Mouse (Mus musculus) limb, embryonic 12.5 days (tissue): ENCODE results near the gene Car15. TPM values are rescaled to one million over a fixed set of nuclear protein-coding genes. Genes with fewer than 3 reads are reported as not detected.

Experiments used
- ATAC-seq: fragments of 200-750 bp; cut with Nextera tagmentation; 2 replicates; pipeline ENCODE4 v1.8.0; 2017; ENCODE audit warnings: low read depth, moderate TSS enrichment; ENCODE audit not compliant: insufficient number of reproducible peaks, insufficient read depth, low FRiP score, low TSS enrichment
- H3K27ac ChIP-seq: fragments of 300-500 bp; sonication (generic); 2 replicates; pipeline ENCODE4 v1.5.1; 2016; ENCODE audit warnings: mild to moderate bottlenecking, moderate library complexity
- H3K27me3 ChIP-seq: fragments of 300-500 bp; sonication (generic); 2 replicates; pipeline ENCODE4 v1.6.1; 2016; ENCODE audit warnings: mild to moderate bottlenecking, moderate library complexity
- H3K36me3 ChIP-seq: fragments of 300-500 bp; sonication (generic); 2 replicates; pipeline ENCODE4 v1.6.1; 2016; ENCODE audit warnings: mild to moderate bottlenecking, moderate library complexity
- H3K4me1 ChIP-seq: fragments of 300-500 bp; sonication (generic); replicated peaks from 2 replicates; pipeline ENCODE4 v1.6.1; 2016
- H3K4me2 ChIP-seq: fragments of 300-500 bp; sonication (generic); 2 replicates; pipeline ENCODE4 v1.6.1; 2016; ENCODE audit warnings: mild to moderate bottlenecking, moderate library complexity
- H3K4me3 ChIP-seq: fragments of 300-500 bp; sonication (generic); replicated peaks from 2 replicates; pipeline ENCODE4 v1.5.1; 2016; ENCODE audit warnings: mild to moderate bottlenecking
- H3K9ac ChIP-seq: fragments of 300-500 bp; sonication (generic); replicated peaks from 2 replicates; pipeline ENCODE4 v1.6.1; 2016; ENCODE audit warnings: mild to moderate bottlenecking, moderate library complexity
- H3K9me3 ChIP-seq: fragments of 300-500 bp; sonication (generic); 2 replicates; pipeline ENCODE4 v1.6.1; 2016; ENCODE audit warnings: mild to moderate bottlenecking, moderate library complexity
- WGBS: fragments of 180-500 bp; shearing (Covaris S2); methylation state at CpG from one replicate; pipeline ENCODE4 v1.1.7; 2016; 5-methylcytosine and 5-hydroxymethylcytosine counted together
- polyA plus RNA-seq: library from polyadenylated mRNA; unstranded; fragments of >200 nt; fragmentation: Nextera tagmentation; extraction: Ambion mirVana; gene quantifications from 2 replicates; pipeline ENCODE4 v1.2.1, GENCODE M21; 2016

Gene Car15
- polyA plus RNA-seq, 1 experiment from 2014 or later, result 2.9 TPM

GRCm38 (mm10) chr16:17833681-17834399 is 4.3 kb downstream of the Car15 start:
- Histone ChIP-seq H3K36me3 (0 out of 2 replicates have a peak, but pooled peaks cover 5% of the 10 kb centered on the region), H3K27me3 (peaks cover 81% of the 10 kb centered on the region), H3K9ac (peak overlapping the region; percentile 79), H3K9me3 (no peaks in the 10 kb centered on the region), H3K4me3 (peak overlapping the region; percentile 67), H3K4me1 (peaks cover 36% of the 10 kb centered on the region), H3K4me2 (peak overlapping the region; percentile 98), H3K27ac (0 out of 2 replicates have a peak overlapping the region, but pooled peaks have one; percentile 41)
- WGBS, result under 1% methylated on average over 88 of the region's 103 CpGs
- no peak for ATAC-seq

- H3K4me2 ChIP-seq, result peak overlapping the region; percentile 98
- H3K4me3 ChIP-seq, result peak overlapping the region; percentile 67
- H3K27ac ChIP-seq, result 0 out of 2 replicates have a peak overlapping the region, but pooled peaks have one; percentile 41
- WGBS, result 1% methylated on average over 32 of the region's 37 CpGs
- H3K9me3 ChIP-seq, result no peaks in the 10 kb centered on the region
- peaks cover 81% of the 10 kb centered on the region for H3K27me3 ChIP-seq
- H3K36me3 ChIP-seq, result no peaks in the 10 kb centered on the region
- no peak for ATAC-seq
- H3K4me1 ChIP-seq, result peaks cover 38% of the 10 kb centered on the region
- peak overlapping the region; percentile 79 for H3K9ac ChIP-seq
Observed at GRCm38 (mm10) chr16:17833321-17833680, 4.9 kb downstream of the Car15 start.

GRCm38 (mm10) chr16:17832821-17833220 is 5.3 kb downstream of the Car15 start, which contains the start of gene B830017H08Rik:
B830017H08Rik (plus strand) TSS chr16:17833121.
- 0 out of 2 replicates have a peak within 1 kb of the TSS, but pooled peaks have one; percentile 41 for H3K27ac ChIP-seq
- 29% methylated on average over 7 of the region's 7 CpGs for WGBS
- ATAC-seq, result no peak
- H3K4me2 ChIP-seq, result peak within 1 kb of the TSS; percentile 98
- no peaks in the 10 kb centered on the region for H3K9me3 ChIP-seq
- H3K4me1 ChIP-seq, result peaks cover 38% of the 10 kb centered on the region
- no peaks in the 10 kb centered on the region for H3K36me3 ChIP-seq
- peak within 1 kb of the TSS; percentile 79 for H3K9ac ChIP-seq
- H3K4me3 ChIP-seq, result peak within 1 kb of the TSS; percentile 67
- peaks cover 78% of the 10 kb centered on the region for H3K27me3 ChIP-seq

GRCm38 (mm10) chr16:17831781-17832180 is 6.4 kb downstream of the Car15 start:
- Histone ChIP-seq H3K4me1 (peaks cover 46% of the 10 kb centered on the region), H3K4me3 (no peak overlapping the region)
- WGBS, result 15% methylated on average over 11 of the region's 11 CpGs

GRCm38 (mm10) chr16:17830385-17831178 is 7.6 kb downstream of the Car15 start:
- ATAC-seq, result no peak
- H3K9me3 ChIP-seq, result no peaks in the 10 kb centered on the region
- no peak overlapping the region for H3K27ac ChIP-seq
- H3K4me2 ChIP-seq, result no peak overlapping the region
- no peak overlapping the region for H3K4me3 ChIP-seq
- H3K27me3 ChIP-seq, result peaks cover 55% of the 10 kb centered on the region
- H3K36me3 ChIP-seq, result no peaks in the 10 kb centered on the region
- 63% methylated on average over 10 of the region's 10 CpGs for WGBS
- H3K9ac ChIP-seq, result no peak overlapping the region
- H3K4me1 ChIP-seq, result peaks cover 46% of the 10 kb centered on the region

More at GRCm38 (mm10) chr16:17831781-17832180, 6.4 kb downstream of the Car15 start:
- H3K27me3 ChIP-seq, result peaks cover 67% of the 10 kb centered on the region
- no peaks in the 10 kb centered on the region for H3K9me3 ChIP-seq
- H3K4me2 ChIP-seq, result no peak overlapping the region
- no peak for ATAC-seq
- H3K36me3 ChIP-seq, result no peaks in the 10 kb centered on the region
- no peak overlapping the region for H3K9ac ChIP-seq
- H3K27ac ChIP-seq, result no peak overlapping the region

- no peak for ATAC-seq
- Histone ChIP-seq H3K9me3 (no peaks in the 10 kb centered on the region), H3K9ac (no peak overlapping the region), H3K4me2 (no peak overlapping the region), H3K4me1 (peaks cover 40% of the 10 kb centered on the region), H3K27ac (no peak overlapping the region), H3K36me3 (no peaks in the 10 kb centered on the region), H3K4me3 (no peak overlapping the region), H3K27me3 (peaks cover 38% of the 10 kb centered on the region)
- WGBS, result 25% methylated on average over 3 of the region's 3 CpGs
Observed at GRCm38 (mm10) chr16:17828867-17829266, 9.3 kb downstream of the Car15 start.

GRCm38 (mm10) chr16:17828229-17828628 is 9.9 kb downstream of the Car15 start:
- 89% methylated on average over 2 of the region's 2 CpGs for WGBS
- Histone ChIP-seq H3K9me3 (no peaks in the 10 kb centered on the region), H3K4me3 (no peak overlapping the region), H3K9ac (no peak overlapping the region), H3K27me3 (peaks cover 32% of the 10 kb centered on the region), H3K27ac (no peak overlapping the region), H3K4me1 (peaks cover 38% of the 10 kb centered on the region), H3K4me2 (no peak overlapping the region), H3K36me3 (no peaks in the 10 kb centered on the region)
- ATAC-seq, result no peak

GRCm38 (mm10) chr16:17826500-17826899 is 11.7 kb downstream of the Car15 start:
- no peak overlapping the region for H3K27ac ChIP-seq
- H3K4me2 ChIP-seq, result no peak overlapping the region
- H3K9me3 ChIP-seq, result no peaks in the 10 kb centered on the region
- no peak overlapping the region for H3K4me3 ChIP-seq
- H3K27me3 ChIP-seq, result peaks cover 14% of the 10 kb centered on the region
- WGBS, result 84% methylated on average over 2 of the region's 2 CpGs
- no peaks in the 10 kb centered on the region for H3K36me3 ChIP-seq
- H3K9ac ChIP-seq, result no peak overlapping the region
- H3K4me1 ChIP-seq, result peaks cover 28% of the 10 kb centered on the region
- no peak for ATAC-seq

GRCm38 (mm10) chr16:17816528-17816927 is 21.6 kb downstream of the Car15 start:
- Histone ChIP-seq H3K4me1 (peaks cover 14% of the 10 kb centered on the region; the same call in 1 of the 2 replicates), H3K4me2 (no peak overlapping the region), H3K9me3 (no peaks in the 10 kb centered on the region), H3K27ac (0 out of 2 replicates have a peak overlapping the region, but pooled peaks have one; percentile 69), H3K27me3 (peaks cover 9% of the 10 kb centered on the region), H3K4me3 (no peak overlapping the region), H3K36me3 (no peaks in the 10 kb centered on the region), H3K9ac (peak overlapping the region; percentile 34; the same call in 1 of the 2 replicates)
- ATAC-seq, result no peak
- 78% methylated on average over 8 of the region's 8 CpGs for WGBS

- H3K4me3 ChIP-seq, result peak overlapping the region; percentile 55
- no peaks in the 10 kb centered on the region for H3K9me3 ChIP-seq
- 2% methylated on average over 63 of the region's 63 CpGs for WGBS
- ATAC-seq, result peak; percentile 54
- peak overlapping the region; percentile 71 for H3K9ac ChIP-seq
- H3K36me3 ChIP-seq, result no peaks in the 10 kb centered on the region
- peaks cover 21% of the 10 kb centered on the region for H3K4me1 ChIP-seq
- H3K27me3 ChIP-seq, result peaks cover 9% of the 10 kb centered on the region
- peak overlapping the region; percentile 69; the same call in 1 of the 2 replicates for H3K27ac ChIP-seq
- H3K4me2 ChIP-seq, result peak overlapping the region; percentile 82
Observed at GRCm38 (mm10) chr16:17815411-17816402, 22.5 kb downstream of the Car15 start.
